Mouse (Mus musculus) 3T3-L1 (cell line): ENCODE measurements around the gene Cd247.
"Not testable (repeated sequence)": the region's sequence is repeated elsewhere in the genome, so short reads cannot be mapped to it uniquely, and the experiment has no call there.

Source experiments
- DNase-seq: peaks from one replicate; pipeline ENCODE4 v3.0.0-alpha.2; 2015; ENCODE audit warnings: low read depth, low spot score

Cd247 gene

DNA sequence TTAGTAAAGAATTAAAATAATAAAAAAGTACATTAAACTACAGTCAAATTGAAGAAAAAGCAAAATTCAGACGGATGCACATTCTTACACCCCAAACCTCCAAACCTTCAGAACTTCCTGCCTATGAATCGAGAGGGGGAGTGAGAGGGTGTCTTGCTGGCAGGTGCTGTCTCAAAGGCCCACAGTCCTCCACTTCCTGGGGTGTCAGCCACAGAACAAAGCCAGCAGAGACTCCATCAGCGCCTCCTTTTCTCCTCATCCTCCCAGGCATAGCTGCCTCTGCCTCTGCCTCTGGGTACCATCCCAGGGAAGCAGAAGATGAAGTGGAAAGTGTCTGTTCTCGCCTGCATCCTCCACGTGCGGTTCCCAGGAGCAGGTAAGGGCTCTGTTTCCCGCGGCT lies at the start of gene Cd247:
Gene Cd247 (plus strand): TSS at position 171 of the 400 bp plus-strand sequence.
- DNase-seq = no peak

DNA sequence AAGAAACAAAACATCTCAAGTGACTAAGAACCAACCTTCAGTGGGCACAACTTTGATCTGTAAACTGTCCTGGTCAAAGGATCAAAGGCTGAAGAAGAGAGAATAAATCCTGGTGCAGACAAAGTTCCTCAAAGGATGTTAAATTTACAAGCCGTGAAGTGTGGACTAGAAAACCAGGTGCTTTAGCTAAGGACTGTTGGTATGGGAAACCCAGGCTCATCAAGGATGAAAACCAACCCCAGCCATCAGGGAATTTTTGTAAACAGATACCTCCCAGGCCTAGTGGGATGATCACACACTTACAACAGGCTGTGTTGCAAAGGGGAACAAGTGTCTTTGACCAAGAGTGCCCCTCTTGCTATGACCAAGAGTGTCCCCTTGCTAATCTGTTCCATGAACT lies 49.5 kb upstream of the Cd247 start:
- no peak for DNase-seq

DNA sequence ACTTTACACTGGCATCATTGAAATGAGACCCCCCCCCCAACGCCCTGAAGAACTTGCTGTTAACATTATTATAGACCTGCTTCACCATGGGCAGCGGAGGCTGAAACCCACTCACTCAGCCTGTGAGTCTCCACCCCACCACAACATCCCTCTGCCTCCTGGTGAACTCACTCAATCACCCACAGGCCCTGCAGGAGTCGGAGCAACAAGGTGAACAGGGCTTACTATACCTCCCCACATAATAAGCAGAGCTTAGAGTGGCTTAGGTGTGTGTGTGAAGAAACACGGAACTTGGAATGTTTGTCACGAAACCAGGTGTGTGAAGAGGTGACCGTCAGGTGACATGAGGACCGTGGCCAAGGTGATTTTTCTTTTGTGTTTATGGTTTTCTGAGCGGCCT lies 46.5 kb upstream of the Cd247 start:
- no peak for DNase-seq

DNA sequence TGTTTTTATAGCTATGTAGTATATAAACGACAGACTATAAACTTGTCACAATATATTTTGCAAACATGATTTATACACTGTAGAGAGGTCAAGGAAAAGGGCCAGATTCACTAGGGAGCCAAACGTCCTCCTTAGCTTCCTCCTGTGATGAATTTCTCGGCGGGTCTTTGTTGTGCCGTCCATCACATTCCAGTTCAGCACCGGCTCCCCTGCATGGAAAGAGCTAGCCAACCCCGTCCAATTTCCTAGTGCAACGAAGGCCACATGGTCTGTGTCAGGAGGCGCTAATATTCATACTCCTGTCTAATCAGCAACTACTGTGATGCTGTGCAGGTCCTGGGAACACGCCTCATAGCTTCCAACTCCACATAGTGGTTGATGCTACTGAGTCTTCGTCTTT lies 40.4 kb upstream of the Cd247 start:
- DNase-seq = no peak

DNA sequence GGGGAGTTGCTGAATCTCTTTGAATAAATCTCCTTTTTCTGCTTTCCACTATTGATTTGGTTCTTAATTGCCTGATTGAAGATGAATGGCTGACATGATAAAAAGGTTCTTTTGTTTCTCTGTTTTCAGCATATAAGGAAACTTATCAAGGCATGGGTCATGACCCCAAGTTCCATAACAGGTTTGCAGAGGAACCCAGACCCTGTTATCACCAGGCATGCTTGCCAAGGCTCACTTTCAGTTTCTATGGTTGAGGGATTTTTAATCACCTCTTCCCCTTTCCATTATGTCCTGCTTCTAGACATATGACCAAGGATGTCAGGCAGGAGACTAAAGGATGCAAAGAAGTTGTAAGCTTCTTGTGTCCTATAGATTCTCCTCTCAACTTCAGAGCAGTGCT lies 37.3 kb upstream of the Cd247 start:
- DNase-seq = no peak

DNA sequence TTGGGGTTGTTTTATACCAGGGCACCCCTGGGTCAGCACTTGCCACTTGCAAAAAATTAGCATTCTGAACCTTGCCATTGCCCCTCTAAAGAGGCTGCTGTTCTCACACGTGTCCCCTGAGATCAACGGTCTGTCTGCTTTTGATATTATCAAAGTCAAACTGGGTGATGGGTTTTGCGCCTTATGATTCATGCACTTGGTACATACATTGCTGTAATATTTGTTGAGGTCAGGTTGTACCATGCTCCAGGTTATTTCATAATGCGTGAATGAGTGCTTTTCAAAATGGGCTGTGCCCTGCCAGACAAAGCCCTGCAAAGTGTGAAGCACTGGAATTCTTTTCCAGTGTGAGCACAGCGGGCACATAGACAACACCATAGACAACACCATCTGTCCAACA lies 36.6 kb upstream of the Cd247 start:
- DNase-seq = no peak

DNA sequence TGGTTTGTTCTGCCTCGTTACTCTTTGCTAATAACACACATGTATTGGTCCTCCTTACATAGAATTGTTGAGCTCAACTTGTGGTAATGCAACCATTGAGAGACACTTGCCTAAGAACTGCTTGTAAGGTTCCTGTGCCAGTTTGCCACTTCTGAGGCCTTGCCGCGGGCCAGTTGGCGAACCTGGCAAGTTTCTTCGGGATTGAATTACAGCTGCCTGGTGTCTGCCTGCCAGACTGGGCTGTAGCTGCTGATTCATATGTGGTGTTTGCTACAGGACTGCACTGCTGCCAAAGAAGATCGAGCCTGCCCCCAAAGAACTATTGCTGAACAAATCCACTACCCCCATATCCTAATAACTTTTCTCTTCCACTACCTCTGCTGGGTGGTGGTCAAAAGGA lies 34.3 kb upstream of the Cd247 start:
- DNase-seq = no peak

DNA sequence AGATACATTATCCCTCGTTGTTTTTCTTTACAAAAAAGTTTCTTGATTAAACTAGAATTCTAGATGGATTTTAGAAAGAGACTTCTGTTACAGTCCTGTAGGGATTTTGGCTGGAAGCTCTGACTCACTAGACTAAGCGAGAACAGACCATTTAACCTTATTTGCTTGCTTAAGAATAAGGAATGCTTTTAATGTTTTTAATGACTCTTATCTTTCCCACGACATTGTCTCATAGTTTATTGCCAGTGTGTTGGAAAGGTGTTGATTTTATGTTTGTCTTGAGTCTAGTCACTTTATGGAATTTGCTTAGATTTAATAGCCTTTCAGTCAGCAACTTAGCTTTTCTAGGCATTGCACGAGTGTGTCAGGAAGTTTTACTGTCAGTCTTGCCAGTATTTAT lies 33.3 kb upstream of the Cd247 start:
- no peak for DNase-seq

DNA sequence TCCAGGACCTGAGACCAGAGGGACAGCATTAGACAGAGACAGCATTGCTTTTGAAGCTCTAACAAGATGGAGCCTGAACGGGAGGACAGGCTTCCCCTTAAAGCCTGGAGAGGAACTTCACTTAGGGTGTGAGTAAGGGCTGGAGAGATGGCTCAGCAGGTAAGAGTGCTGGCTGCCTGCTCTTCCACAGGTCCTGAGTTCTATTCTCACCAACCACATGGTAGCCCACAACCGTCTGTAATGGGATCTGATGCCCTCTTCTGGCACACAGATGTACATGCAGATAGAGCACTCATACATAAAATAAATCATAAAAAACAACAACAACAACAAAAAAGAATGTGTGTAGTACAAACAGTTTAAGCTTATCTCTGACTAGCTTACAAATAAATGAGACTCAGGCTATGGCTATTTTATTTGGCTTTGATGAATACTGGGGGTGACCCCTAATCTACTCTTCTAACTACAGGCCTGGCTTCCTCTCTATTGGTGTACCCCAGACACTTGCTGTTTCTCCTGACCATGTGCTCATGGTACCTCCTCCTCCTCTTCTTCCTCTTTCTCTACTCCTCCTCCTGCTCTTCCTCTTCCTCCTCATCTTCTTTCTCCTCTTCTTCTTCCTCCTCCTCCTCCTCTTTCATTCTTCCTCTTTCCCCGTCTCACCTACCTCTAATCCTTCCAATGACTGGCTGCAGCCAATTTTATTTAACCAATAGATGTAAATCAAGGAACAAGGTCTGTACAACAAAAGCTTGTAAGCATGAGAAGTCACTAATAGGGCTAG lies 26.8 kb upstream of the Cd247 start:
- DNase-seq = no peak

DNA sequence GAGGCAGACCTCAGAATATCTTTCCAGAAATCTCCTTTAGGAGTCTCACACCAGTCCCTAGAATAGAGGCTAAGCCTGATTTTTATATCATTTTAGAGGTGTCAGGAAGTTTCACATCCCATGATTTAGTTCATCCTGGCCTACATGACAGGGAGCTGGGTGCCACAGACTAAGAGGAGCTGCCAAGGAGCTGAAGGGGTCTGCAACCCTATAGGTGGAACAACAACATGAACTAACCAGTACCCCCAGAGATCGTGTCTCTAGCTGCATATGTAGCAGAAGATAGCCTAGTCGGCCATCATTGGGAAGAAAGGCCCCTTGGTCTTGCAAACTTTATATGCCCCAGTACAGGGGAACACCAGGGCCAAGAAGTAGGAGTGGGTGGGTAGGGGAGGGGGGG lies 26.0 kb upstream of the Cd247 start:
- DNase-seq = not testable (repeated sequence)

DNA sequence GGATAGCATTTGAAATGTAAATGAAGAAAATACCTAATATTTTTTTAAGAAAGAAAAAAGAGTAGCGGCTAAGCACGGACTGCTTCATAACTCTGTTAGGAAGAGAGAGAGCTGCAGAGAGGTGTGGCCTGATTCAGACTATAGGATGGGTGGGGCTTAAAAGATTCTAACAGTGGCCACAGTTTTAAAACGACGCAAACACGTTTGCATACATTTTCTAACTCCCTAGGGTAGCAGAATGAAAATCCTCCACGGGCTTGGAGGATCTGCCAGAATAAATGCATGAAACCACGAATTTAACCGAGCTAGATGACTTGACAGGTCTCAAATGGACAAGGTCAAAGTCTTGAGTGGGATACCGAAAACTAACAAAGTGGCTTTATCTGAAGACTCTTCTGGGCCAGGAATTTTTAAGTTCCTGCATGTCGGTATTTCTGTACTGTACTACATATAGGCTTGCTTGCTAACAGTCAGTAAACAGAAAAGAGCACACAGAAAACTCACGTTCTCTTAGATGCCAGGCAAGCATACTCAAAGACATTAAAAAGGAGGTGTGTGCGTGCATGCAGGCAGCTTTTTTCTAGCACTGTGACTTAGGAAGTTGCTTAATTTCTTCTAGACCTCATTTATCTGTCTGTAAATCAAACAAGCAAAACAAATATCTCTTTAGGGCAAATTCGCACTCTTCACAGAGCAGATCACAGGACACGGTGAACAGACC lies 25.4 kb upstream of the Cd247 start:
- no peak for DNase-seq

DNA sequence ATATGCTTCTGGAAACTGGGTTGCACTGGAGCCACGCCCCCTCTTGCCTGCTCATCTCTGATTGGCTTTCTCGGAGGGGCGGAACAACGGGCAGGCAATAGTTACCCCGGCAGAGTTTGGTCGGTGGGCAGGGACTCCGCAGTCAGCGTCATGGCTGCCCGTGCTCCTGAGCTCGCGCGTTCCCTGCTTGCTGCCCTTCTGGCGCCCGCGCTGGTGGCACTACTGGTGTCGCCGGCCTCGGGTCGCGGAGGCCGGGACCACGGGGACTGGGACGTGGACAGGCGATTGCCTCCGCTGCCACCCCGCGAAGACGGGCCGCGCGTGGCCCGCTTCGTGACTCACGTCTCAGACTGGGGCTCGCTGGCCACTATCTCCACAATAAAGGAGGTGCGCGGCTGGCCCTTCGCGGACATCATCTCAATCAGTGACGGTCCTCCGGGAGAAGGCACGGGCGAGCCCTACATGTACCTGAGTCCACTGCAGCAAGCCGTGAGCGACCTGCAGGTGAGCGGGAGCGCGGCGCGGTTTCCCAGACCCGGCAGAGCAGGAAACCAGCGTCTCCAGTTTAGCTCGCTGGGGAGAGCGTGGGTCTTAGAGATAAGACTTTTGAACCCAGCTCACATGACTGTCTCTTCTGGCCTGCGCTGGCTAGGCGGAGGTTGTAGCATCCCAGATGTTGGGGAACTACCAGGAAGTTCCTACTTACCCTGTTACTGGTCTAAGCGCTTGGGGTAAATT lies 24.7 kb upstream of the Cd247 start, which contains the start of gene Creg1:
Gene Creg1 (plus strand): TSS at position 112 of the 738 bp plus-strand sequence.
- DNase-seq = peak; percentile 96

DNA sequence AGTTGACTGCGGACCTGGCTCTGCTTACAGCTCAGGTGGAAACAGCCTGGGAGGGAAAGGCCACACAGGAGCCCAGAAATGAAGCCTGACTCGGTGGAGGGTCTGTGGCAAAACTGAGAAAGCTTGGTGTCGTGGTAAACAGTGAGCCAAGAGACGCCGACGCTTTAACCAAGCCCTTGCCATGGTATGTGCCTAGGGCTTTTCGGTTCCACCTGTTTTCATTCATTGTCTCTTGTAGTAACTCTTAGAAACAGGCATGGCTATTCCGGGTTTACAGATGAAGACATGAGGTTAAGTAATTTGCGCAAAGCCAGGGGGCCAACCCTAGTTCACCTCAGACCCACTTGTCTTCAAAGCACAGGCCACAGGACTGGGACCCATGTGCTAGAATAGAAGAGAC lies 23.9 kb upstream of the Cd247 start:
- DNase-seq = no peak

DNA sequence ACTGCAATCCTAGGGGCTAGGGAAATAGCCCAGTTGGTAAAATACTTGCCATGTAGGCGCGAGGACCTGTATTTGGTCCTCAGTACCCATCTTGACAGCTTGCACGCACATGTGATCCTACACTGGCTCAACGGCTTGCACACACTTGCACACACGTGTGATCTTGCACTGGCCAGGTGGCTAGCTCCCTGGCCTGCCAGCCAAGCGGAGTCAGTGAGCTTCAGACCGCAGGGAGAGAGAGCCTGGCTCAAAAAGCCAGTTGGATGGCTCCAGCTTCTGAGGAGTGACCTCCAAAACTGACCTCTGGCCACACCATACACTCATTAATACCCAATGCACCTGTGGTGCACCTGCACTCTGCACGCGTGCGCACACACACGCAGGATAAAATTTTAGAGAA lies 23.4 kb upstream of the Cd247 start:
- no peak for DNase-seq

DNA sequence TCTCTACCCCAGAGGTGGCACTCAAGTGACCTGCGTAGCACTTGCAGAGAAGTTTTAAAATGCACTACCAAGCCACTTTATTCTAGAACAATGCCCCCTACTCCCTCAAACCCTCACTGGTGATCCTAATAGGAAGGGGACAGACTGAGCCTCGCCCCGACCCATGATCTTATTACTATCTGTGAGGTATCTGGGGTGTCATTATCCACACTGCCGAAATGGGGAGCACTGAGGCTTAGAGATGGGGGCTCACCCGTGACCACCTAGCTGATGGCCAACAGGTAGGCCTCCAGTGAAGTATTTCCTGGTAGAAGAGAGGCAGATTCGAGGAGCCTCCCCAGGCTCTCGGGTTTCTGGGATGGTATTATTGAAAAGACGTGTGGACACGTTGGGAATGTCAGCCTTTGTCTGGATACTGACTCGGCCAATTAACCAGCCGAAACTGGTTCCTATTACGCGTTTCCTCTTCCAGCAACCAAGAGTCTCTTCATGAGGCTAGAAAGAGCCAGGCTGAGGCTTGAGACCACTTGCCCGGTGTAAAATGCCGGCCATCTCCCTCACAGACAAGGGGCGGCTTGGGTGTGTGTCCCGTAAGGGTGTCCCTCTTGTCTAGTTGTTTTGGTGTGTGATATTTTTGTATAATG lies 22.7 kb upstream of the Cd247 start:
- no peak for DNase-seq

DNA sequence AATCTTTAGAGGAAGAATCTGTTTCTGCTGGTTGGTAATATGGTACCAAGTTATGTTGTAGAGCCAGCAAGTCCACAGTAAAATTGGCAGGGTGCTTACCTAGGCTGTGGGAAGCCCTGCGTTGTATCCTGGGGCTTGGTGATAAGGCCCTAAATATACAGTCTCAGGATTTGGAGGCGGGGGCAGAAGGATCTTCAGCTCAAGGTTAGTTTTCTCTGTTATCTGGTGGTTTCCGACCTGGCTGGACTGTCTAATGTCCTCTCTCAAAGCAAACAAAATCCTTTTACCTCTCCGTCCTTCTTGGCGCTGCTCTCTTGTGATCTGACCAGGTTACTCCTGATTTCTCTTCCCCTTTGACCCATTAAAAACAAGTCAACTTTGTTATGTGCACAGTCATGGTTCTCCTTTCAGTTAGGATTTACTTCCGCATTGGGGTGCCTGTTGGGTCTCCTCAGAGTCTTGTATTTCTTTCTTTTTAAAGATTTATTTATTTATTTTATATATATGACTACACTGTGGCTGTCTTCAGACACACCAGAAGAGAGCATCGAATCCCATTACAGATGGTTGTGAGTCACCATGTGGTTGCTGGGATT lies 22.1 kb upstream of the Cd247 start:
- DNase-seq = no peak

DNA sequence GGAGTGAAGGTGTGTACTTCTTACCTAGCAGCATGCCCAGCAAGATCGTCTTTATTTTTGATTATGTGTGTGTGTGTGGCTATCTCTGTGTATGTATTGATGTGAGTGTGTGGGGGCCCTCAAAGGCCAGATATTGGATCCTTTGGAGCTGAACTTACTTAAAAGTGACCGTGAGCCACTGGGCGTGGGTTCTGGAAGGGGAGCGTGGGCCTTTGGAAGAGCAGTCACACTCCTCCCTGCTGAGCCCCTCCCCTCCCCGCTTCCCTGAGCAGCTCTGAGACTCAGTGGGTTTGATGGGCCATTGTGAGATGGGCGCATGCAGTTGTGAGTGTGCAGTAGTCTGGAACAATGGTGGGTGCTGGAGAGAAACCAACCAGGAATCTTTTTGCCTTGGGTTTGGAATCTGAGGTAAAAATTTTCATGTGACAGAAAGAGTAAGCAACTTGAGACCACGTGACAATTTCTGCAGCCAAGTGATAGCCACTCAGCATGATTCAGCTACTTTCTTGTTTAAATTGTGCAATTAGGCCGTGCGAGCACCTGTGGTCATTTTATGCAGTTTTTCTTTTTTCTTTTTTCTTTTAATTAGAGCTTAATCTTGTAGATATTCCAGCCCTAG lies 19.5 kb upstream of the Cd247 start:
- no peak for DNase-seq

DNA sequence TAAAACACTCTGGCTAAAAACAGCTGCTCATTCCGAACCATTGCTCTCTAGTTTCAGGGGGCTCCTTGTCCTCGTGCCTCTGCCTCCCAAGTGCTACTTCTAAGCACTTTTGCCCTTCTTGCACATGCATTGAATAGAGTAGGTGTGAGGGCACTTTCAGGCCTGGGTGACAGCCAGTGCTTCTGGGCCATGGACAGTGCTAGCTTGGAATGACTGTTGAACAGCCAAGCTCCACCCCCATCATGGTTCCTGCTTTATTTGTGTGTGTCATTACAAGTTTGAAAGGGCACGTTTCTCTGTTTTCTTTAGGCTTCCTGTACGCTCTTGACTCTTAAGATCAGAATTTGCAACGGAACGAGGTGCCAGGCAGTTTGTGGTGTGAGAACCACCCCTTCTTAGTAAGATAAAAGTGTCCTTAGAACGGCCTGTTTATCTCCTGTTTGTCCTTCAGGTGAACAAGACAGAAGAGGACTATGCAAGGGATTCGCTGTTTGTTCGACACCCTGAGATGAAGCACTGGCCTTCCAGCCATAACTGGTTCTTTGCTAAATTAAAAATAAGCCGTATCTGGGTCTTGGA lies 18.2 kb upstream of the Cd247 start:
- DNase-seq = no peak

DNA sequence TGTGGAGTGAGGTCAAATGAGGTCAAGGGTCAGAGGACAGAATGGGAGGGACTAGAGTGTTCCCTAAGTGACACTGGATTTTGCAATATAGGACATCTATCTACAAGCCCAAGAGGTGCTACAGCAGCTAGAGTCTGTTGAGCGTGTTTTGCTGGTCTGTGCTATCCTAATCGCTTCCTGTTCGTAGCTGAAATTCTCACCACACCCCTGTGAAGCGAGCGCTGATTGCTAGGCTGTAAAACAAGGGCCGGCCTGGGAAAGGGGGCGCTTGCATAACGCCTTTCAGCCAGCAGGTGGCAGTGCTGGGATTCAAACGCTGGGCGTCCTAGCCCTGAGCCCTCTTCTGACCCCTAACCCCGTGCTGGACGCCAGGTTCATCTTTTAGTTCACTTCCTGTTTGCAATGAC lies 17.0 kb upstream of the Cd247 start:
- peak; percentile 67 for DNase-seq

DNA sequence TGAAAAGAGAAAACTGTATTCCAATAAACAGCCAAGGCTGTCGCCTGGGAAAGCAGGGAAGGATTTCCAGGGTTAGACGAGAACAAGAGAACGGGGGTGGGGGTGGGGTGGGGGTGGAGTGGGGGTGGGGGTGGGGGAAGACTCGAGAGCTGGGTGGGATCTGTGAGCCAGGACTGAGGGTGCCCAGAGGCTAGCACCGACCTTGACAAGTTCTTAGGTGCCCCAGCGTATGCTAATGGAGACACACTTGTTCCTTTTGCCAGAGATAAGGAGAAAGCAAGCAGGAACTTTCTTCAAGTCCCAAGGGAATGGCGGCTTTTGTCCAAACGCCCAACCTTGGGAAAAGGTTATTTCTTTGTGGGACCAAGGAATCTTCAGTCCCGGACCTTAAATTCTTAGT lies 16.5 kb upstream of the Cd247 start:
- no peak for DNase-seq
